In the genomic region with DNA sequence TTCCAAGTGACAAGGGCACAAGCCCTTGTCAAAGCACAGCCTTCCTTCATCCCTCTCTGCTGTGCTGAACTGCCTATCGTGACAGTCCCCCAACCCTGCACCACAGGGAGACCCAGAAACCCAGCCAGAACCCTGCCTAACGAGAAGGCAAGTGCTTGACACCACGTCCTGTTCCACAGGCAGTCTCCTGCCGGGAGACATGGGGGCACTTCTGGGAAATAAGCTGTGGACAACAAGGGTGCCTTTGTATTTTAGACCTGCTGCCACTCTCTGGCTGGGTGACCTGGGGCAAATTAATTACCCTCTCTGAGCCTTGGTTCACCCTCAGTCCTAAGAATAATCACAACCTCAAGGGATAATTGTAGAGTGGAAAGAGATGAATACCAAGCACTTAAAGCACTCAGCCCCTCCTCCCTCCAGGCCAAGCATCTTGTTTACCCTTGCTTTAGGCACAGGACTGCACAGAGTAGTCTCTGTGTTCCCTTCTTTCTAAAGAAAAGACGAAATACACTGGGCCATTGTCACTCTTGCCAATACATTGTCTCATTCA, we compare ENCODE assay signal across 12 mouse cellular contexts.
A peak's percentile ranks its signal among the peaks of the same experiment; 100 is the strongest.
DNase-seq lines count a peak whose midpoint lies in the region; ATAC-seq lines count a peak whose summit lies in the region.
"Had no signal": no experiment of that assay in that cellular context is flagged by ENCODE, and none has a peak within 500 bp of the region (broad histone marks: within the 10 kb centered on the region; RNA-seq: fewer than 3 reads in every experiment).

No protein-coding gene starts in this region.

- no peak overlapping the region for H3K9ac ChIP-seq in forebrain, embryonic 13.5 days
- H3K9ac ChIP-seq in neural tube, embryonic 12.5 days, result no peak overlapping the region

- no peaks in the 10 kb centered on the region for H3K36me3 ChIP-seq in forebrain, embryonic 13.5 days (ENCODE audit: poor library complexity, severe bottlenecking)
- no peaks in the 10 kb centered on the region for H3K36me3 ChIP-seq in neural tube, embryonic 12.5 days

- WGBS in forebrain, embryonic 13.5 days, result 5% methylated on average over 5 of the region's 5 CpGs
- 18% methylated on average over 5 of the region's 5 CpGs for WGBS in neural tube, embryonic 12.5 days

- ATAC-seq in forebrain, embryonic 13.5 days, result peak; percentile 90
- peak; percentile 75 for ATAC-seq in neural tube, embryonic 12.5 days (ENCODE audit: low FRiP score, low read depth)
- no peak for ATAC-seq in megakaryocyte-erythroid progenitor cell, adult 5-6 weeks (replicated peaks; ENCODE audit: low FRiP score, low TSS enrichment, poor library complexity, severe bottlenecking)

- no peaks in the 10 kb centered on the region; the same call in 1 of the 2 replicates for H3K9me3 ChIP-seq in forebrain, embryonic 13.5 days (replicated peaks)
- peaks cover 4% of the 10 kb centered on the region; the same call in 1 of the 2 replicates for H3K9me3 ChIP-seq in neural tube, embryonic 12.5 days

- H3K27me3 ChIP-seq in forebrain, embryonic 13.5 days, result no peaks in the 10 kb centered on the region
- no peaks in the 10 kb centered on the region for H3K27me3 ChIP-seq in neural tube, embryonic 12.5 days (replicated peaks)

- no peak overlapping the region for H3K4me2 ChIP-seq in forebrain, embryonic 13.5 days
- H3K4me2 ChIP-seq in neural tube, embryonic 12.5 days (replicated peaks), result 0 out of 2 replicates have a peak overlapping the region, but pooled peaks have one; percentile 14

- H3K27ac ChIP-seq in forebrain, embryonic 13.5 days, result peak overlapping the region; percentile 70
- no peak overlapping the region for H3K27ac ChIP-seq in neural tube, embryonic 12.5 days

- peak; percentile 21 to 50 for DNase-seq in frontal cortex, adult 2 months (ENCODE audit: extremely low spot score in 1 of 2, low spot score in 1 of 2)
- DNase-seq in frontal cortex, postnatal 25 days (ENCODE audit: low spot score in 2 of 2), result no peak
- DNase-seq in layer of hippocampus, postnatal 36 days, result peak; percentile 43 to 44
- DNase-seq in adrenal gland, postnatal 36 days, result no peak
- no peak for DNase-seq in yolk sac, embryonic 10.5 days (ENCODE audit: low spot score)
- DNase-seq: adrenal gland, postnatal 25 days; gastrocnemius, postnatal 14 days; heart, postnatal 4 days had no signal

- peaks cover 65% of the 10 kb centered on the region for H3K4me1 ChIP-seq in forebrain, embryonic 13.5 days
- H3K4me1 ChIP-seq in neural tube, embryonic 12.5 days, result peaks cover 31% of the 10 kb centered on the region

- no peak overlapping the region for H3K4me3 ChIP-seq in forebrain, embryonic 13.5 days
- no peak overlapping the region for H3K4me3 ChIP-seq in neural tube, embryonic 12.5 days
- H3K4me3 ChIP-seq: myocyte had no signal

Comparison
In these comparisons a context has a peak if more than half of its experiments do, and no peak if none do; other contexts are left out.
1. DNase-seq: peak in frontal cortex, adult 2 months (2 of 2) and layer of hippocampus, postnatal 36 days (2 of 2); none in frontal cortex, postnatal 25 days (0 of 2), adrenal gland, postnatal 36 days (0 of 2) and yolk sac, embryonic 10.5 days (single experiment).